Mouse (Mus musculus) kidney, postnatal 0 days (tissue): ENCODE measurements at regions not wholly inside any gene's neighbourhood (a gene's known extent, or its start where the extent isn't known, plus 50 kb on each side); places are given as distances from the start of the nearest gene placed in this dataset.
"Not testable (repeated sequence)": the region's sequence is repeated elsewhere in the genome, so short reads cannot be mapped to it uniquely, and the experiment has no call there.

ENCODE experiments used
- ATAC-seq: fragments of 200-750 bp; cut with Nextera tagmentation; replicated peaks from 2 replicates; pipeline ENCODE4 v1.8.0; 2017; ENCODE audit warnings: low read depth, moderate number of reproducible peaks, moderate TSS enrichment, moderate library complexity; ENCODE audit not compliant: low FRiP score
- DNase-seq: peaks from one replicate; pipeline ENCODE4 v3.0.0-alpha.2; 2016; ENCODE audit warnings: low spot score
- H3K27ac ChIP-seq: fragments of 300-500 bp; sonication (generic); 2 replicates; pipeline ENCODE4 v1.5.1; 2014; ENCODE audit warnings: mild to moderate bottlenecking
- H3K27me3 ChIP-seq: fragments of 300-500 bp; sonication (generic); 2 replicates; pipeline ENCODE4 v1.6.1; 2014; ENCODE audit warnings: low read length, mixed read lengths; ENCODE audit not compliant: insufficient read depth
- H3K36me3 ChIP-seq: fragments of 300-500 bp; sonication (generic); 2 replicates; pipeline ENCODE4 v1.6.1; 2014; ENCODE audit warnings: low read length, mixed read lengths; ENCODE audit not compliant: insufficient read depth
- H3K4me1 ChIP-seq: fragments of 300-500 bp; sonication (generic); replicated peaks from 2 replicates; pipeline ENCODE4 v1.6.1; 2014; ENCODE audit warnings: antibody characterized with exemption, low read length, mixed read lengths; ENCODE audit not compliant: insufficient read depth
- H3K4me2 ChIP-seq: fragments of 300-500 bp; sonication (generic); 2 replicates; pipeline ENCODE4 v1.6.1; 2014; ENCODE audit warnings: mild to moderate bottlenecking, low read length, moderate library complexity, mixed read lengths
- H3K4me3 ChIP-seq: fragments of 300-500 bp; sonication (generic); replicated peaks from 2 replicates; pipeline ENCODE4 v1.5.1; 2014; ENCODE audit warnings: low read depth, low read length
- H3K9ac ChIP-seq: fragments of 300-500 bp; sonication (generic); 2 replicates; pipeline ENCODE4 v1.6.1; 2014; ENCODE audit warnings: low read depth, low read length
- H3K9me3 ChIP-seq: fragments of 300-500 bp; sonication (generic); replicated peaks from 2 replicates; pipeline ENCODE4 v1.6.1; 2016; ENCODE audit warnings: low read length, inconsistent platforms, mixed read lengths
- CTCF ChIP-seq: IDR thresholded peaks from 2 replicates; pipeline ENCODE4 v1.5.1; 2016; ENCODE audit warnings: antibody characterized with exemption, low read depth, mild to moderate bottlenecking, moderate library complexity
- WGBS: fragments of 180-500 bp; shearing (Covaris S2); extraction: QIAGEN DNeasy Blood & Tissue Kit; methylation state at CpG from one replicate; pipeline ENCODE4 v1.1.7; 2014; 5-methylcytosine and 5-hydroxymethylcytosine counted together

DNA sequence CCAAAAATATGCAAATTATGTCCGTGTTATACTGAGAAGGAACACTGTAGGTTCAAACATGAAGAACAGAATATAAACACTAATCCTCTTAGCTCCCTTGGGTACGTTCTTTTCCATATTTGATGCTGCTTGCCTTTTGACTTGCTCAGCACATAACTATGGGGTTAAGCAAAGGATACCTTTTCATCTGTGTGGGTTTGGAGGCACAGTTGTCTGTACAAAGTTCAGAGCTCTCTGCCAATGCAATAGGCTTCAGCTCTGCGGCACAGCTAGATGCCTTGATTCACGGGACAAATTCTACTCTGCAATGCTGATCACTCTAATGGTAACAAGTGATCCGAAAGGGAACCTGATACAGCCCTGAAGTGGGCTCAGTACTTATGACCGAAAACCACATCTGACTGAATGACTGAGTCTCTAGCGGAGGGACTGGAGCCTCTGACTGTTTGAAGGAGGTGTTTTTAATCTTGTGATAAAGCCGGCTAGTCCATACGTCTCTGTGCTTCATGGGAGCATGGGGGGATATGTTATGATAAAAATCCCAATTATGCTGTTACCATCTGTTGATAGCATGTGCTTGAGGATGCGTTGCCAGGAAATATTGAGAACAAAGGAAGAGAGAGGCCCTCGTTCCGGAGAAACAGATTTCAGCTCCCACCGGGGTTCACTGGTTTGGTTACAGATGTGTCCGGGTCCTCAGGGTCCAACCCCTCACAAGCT, 146.7 kb upstream of the Tsc22d2 start:
- no peak overlapping the region for H3K4me3 ChIP-seq
- no peaks in the 10 kb centered on the region for H3K4me1 ChIP-seq
- H3K9me3 ChIP-seq = no peaks in the 10 kb centered on the region
- TF ChIP-seq CTCF = no peak
- no peak overlapping the region for H3K9ac ChIP-seq
- 75% methylated on average over 14 of the region's 14 CpGs for WGBS
- no peak overlapping the region for H3K4me2 ChIP-seq
- no peaks in the 10 kb centered on the region for H3K27me3 ChIP-seq
- H3K36me3 ChIP-seq = no peaks in the 10 kb centered on the region
- H3K27ac ChIP-seq = no peak overlapping the region
- DNase-seq (no peak), ATAC-seq (no peak)

DNA sequence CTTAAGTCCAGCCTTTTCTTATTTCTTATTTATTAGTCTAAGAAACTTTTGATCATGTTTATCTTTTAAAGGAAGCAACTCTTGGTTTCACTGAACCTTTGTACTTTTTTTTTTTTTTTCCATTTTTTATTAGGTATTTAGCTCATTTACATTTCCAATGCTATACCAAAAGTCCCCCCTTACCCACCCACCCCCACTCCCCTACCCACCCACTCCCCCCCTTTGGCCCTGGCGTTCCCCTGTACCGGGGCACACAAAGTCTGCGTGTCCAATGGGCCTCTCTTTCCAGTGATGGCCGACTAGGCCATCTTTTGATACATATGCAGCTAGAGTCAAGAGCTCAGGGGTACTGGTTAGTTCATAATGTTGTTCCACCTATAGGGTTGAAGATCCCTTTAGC, 143.1 kb upstream of the Tsc22d2 start:
- not testable (repeated sequence) for H3K36me3 ChIP-seq, H3K27ac ChIP-seq, H3K4me1 ChIP-seq, ATAC-seq, DNase-seq, H3K9ac ChIP-seq, H3K9me3 ChIP-seq, H3K4me2 ChIP-seq, H3K27me3 ChIP-seq, H3K4me3 ChIP-seq
- WGBS = no CpG with 5 or more reads among the region's 4 CpGs

DNA sequence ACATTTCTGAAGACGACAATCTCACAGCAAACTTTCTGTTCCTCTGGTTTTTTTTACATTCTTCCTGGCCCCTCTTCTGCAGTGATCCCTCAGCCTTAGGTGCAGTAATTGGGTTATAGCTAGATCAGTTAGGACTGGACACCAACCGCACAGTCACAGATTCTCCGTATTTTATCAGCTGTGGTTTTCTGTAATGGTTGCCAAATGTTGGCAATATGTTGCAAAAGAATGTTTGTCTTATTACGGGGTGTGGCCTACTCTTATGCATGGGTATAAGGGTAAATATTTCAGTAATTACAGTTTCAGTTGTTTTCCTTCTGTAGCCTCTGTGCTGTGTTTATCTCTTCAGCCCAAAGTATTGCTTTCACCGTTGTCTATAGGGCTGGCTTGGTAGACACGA, 133.2 kb upstream of the Tsc22d2 start:
- no peaks in the 10 kb centered on the region for H3K27me3 ChIP-seq
- WGBS = 83% methylated on average over 6 of the region's 6 CpGs
- no peak overlapping the region for H3K9ac ChIP-seq
- no peak for TF ChIP-seq CTCF
- H3K4me2 ChIP-seq = no peak overlapping the region
- H3K9me3 ChIP-seq = no peaks in the 10 kb centered on the region
- H3K36me3 ChIP-seq = no peaks in the 10 kb centered on the region
- DNase-seq = no peak
- H3K4me1 ChIP-seq = no peaks in the 10 kb centered on the region
- H3K4me3 ChIP-seq = no peak overlapping the region
- no peak for ATAC-seq
- no peak overlapping the region for H3K27ac ChIP-seq

DNA sequence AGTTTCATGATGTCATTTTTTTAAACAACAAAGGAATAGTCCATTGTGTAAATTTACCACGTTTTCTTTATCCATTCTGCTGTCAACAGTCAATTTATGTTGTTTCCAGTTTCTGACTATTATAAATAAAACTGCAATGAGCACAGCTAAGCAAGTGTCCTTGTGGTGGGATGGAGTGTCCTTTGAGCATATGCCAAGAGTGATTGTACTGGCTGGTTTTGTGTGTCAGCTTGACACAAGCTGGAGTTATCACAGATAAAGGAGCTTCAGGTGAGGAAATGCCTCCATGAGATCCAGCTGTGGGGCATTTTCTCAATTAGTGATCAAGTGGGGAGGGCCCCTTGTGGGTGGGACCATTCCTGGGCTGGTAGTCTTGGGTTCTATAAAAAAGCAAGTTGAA, 130.1 kb upstream of the Tsc22d2 start:
- not testable (repeated sequence) for ATAC-seq, H3K36me3 ChIP-seq, DNase-seq, H3K9me3 ChIP-seq, H3K27me3 ChIP-seq, H3K4me3 ChIP-seq, H3K4me1 ChIP-seq, H3K9ac ChIP-seq, H3K27ac ChIP-seq, H3K4me2 ChIP-seq
- 28% methylated on average over 1 of the region's 1 CpGs for WGBS

DNA sequence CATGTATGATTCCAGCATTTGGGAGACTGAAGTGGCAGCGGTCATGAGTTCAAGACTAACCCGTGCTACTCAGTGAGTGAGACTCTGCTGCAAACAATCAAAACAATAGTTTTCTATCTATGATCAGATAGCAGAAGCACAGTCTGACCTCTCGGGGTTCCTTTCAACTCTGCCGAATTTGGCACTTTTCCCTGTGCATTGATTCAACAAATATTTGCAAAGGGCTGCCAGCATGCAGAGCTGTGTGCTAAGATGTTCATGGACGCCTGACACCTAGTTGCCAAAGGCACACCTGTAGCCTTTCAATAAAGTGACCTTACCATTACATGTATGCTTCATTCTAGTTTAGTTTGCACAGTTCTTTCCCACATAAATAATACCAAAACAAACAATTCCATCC, 118.7 kb upstream of the Tsc22d2 start:
- 78% methylated on average over 5 of the region's 5 CpGs for WGBS
- DNase-seq = no peak

DNA sequence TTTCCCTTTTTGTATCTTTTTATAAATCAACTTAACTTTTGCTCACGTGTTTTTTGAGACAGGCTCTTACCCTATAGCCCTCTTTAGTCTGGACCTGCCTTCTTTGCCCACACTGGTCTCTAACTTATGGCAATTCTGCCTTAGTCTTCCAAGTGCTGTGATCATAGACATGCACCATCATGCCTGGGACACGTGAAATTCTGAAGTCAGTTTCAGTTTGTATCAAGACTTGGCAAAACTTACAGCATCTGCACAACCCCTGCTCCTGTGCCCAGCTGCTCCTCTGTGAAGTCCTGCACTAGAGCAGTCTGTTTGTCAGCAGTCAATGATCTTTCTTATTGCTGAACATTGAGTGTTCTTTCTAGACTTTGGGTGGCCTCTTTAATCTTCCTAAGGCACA, 114.3 kb upstream of the Tsc22d2 start:
- H3K27ac ChIP-seq = no peak overlapping the region
- DNase-seq (no peak), ATAC-seq (no peak)
- H3K27me3 ChIP-seq = no peaks in the 10 kb centered on the region
- 86% methylated on average over 2 of the region's 2 CpGs for WGBS
- H3K9me3 ChIP-seq = no peaks in the 10 kb centered on the region
- H3K9ac ChIP-seq = no peak overlapping the region
- H3K4me3 ChIP-seq = no peak overlapping the region
- no peak for TF ChIP-seq CTCF
- no peak overlapping the region for H3K4me2 ChIP-seq
- no peaks in the 10 kb centered on the region; the same call in 1 of the 2 replicates for H3K4me1 ChIP-seq
- H3K36me3 ChIP-seq = no peaks in the 10 kb centered on the region

More for the DNA sequence above, 118.7 kb upstream of the Tsc22d2 start:
- Histone ChIP-seq H3K4me3 (no peak overlapping the region), H3K27me3 (no peaks in the 10 kb centered on the region), H3K4me1 (no peaks in the 10 kb centered on the region), H3K4me2 (no peak overlapping the region), H3K36me3 (no peaks in the 10 kb centered on the region), H3K27ac (no peak overlapping the region), H3K9ac (no peak overlapping the region), H3K9me3 (no peaks in the 10 kb centered on the region)
- no peak for ATAC-seq
- TF ChIP-seq CTCF = no peak
